Mouse (Mus musculus): ENCODE results near the gene Alkbh7. TPM values are rescaled to one million over a fixed set of nuclear protein-coding genes. Genes with fewer than 3 reads are reported as not detected.

The Alkbh7 gene
- polyA plus RNA-seq, 1 experiment from 2014 or later = 43.7 TPM

DNA sequence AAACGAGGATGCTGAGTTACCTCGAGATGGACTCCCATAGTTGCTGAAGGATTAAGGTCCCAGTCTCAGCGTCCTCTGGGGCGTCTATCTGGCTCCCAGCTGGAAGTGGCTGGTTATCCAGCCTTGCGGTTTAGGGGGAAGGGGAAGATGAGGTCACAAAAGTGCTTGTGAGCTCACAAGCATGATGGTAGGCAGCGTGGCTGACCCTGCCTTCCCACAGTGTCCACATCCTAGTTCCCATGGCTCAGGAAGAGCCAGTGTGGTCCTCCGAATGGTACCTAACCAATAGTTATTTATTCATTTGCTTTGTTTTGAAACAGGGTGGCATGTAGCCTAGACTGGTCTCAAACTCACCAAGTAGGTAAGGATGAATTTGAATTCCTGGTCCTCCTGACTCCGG lies 44.4 kb downstream of the Alkbh7 start, which contains the start of gene Slc25a41:
Gene Slc25a41 (minus strand): TSS at position 101 of the 400 bp plus-strand sequence.
- Histone ChIP-seq H3K9ac (ENCODE audit: low read depth, low read length) (no peak within 1 kb of the TSS), H3K4me3 (ENCODE audit: low read length) (no peak within 1 kb of the TSS), H3K4me2 (ENCODE audit: low read depth, low read length) (no peak within 1 kb of the TSS), H3K4me1 (ENCODE audit: control insufficient read depth, insufficient read depth, low read length) (peaks cover 2% of the 10 kb centered on the region; the same call in 1 of the 2 replicates), H3K27ac (ENCODE audit: low read length) (no peak within 1 kb of the TSS), H3K27me3 (replicated peaks; ENCODE audit: control insufficient read depth, insufficient read depth, low read length) (no peaks in the 10 kb centered on the region; the same call in 1 of the 2 replicates), H3K9me3 (ENCODE audit: control insufficient read depth, low read length) (no peaks in the 10 kb centered on the region), H3K36me3 (ENCODE audit: control insufficient read depth, insufficient read depth, low read length) (no peaks in the 10 kb centered on the region)
- ATAC-seq = no peak
- 74% methylated on average over 8 of the region's 8 CpGs for WGBS

DNA sequence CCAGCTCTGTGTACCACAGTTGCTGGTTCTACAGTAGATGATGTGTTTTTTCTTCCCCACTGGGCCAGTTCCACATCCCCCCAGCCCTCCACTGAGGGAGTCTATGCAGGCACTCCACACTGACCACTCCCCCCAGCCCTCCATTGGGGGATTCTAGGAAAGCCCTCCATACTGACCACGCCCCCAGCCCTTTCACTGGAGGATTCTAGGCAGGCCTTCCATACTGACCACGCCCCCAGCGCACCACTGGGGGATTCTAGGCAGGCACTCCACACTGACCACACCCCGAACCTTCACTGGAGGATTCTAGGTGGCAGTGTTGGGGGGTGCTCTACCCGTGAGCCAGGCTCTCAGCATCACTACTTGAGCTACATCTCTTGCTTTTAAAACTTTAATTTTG lies 50.3 kb downstream of the Alkbh7 start:
- Histone ChIP-seq H3K36me3 (ENCODE audit: control insufficient read depth, insufficient read depth, low read length) (peaks cover 3% of the 10 kb centered on the region; the same call in 1 of the 2 replicates), H3K4me2 (ENCODE audit: low read depth, low read length) (no peak overlapping the region), H3K9me3 (ENCODE audit: control insufficient read depth, low read length) (no peaks in the 10 kb centered on the region), H3K27me3 (replicated peaks; ENCODE audit: control insufficient read depth, insufficient read depth, low read length) (no peaks in the 10 kb centered on the region), H3K9ac (ENCODE audit: low read depth, low read length) (no peak overlapping the region), H3K27ac (ENCODE audit: low read length) (no peak overlapping the region), H3K4me1 (ENCODE audit: control insufficient read depth, insufficient read depth, low read length) (no peaks in the 10 kb centered on the region), H3K4me3 (ENCODE audit: low read length) (no peak overlapping the region)
- 0 out of 2 replicates have a peak, but pooled peaks have one; percentile 9 for ATAC-seq
- 51% methylated on average over 5 of the region's 5 CpGs for WGBS

- WGBS = 93% methylated on average over 3 of the region's 3 CpGs
- Histone ChIP-seq H3K9ac (ENCODE audit: low read depth, low read length) (no peak overlapping the region), H3K36me3 (ENCODE audit: control insufficient read depth, insufficient read depth, low read length) (peaks cover 6% of the 10 kb centered on the region; the same call in 1 of the 2 replicates), H3K4me2 (ENCODE audit: low read depth, low read length) (no peak overlapping the region), H3K27me3 (replicated peaks; ENCODE audit: control insufficient read depth, insufficient read depth, low read length) (no peaks in the 10 kb centered on the region), H3K4me1 (ENCODE audit: control insufficient read depth, insufficient read depth, low read length) (no peaks in the 10 kb centered on the region), H3K9me3 (ENCODE audit: control insufficient read depth, low read length) (no peaks in the 10 kb centered on the region), H3K27ac (ENCODE audit: low read length) (no peak overlapping the region), H3K4me3 (ENCODE audit: low read length) (no peak overlapping the region)
- ATAC-seq = no peak
Observed at GRCm38 (mm10) chr17:57048816-57049215, 51.7 kb downstream of the Alkbh7 start.

Other genes with a start within 250 kb of the Alkbh7 start
- gene Nrtn, start 239.8 kb upstream of the Alkbh7 start, polyA plus RNA-seq (2015; fragmentation: Nextera tagmentation; extraction: Ambion mirVana) = 7.0 and 7.9 TPM in 2 replicates
- gene Dus3l, start 232.6 kb upstream of the Alkbh7 start, polyA plus RNA-seq (2015; fragmentation: Nextera tagmentation; extraction: Ambion mirVana) = 37.6 and 40.0 TPM in 2 replicates
- 0.84 and 1.6 TPM in 2 replicates for gene Prr22, start 227.1 kb upstream of the Alkbh7 start, polyA plus RNA-seq (2015; fragmentation: Nextera tagmentation; extraction: Ambion mirVana)
- gene Rfx2, start 166.3 kb upstream of the Alkbh7 start, polyA plus RNA-seq (2015; fragmentation: Nextera tagmentation; extraction: Ambion mirVana) = 2.5 and 3.4 TPM in 2 replicates
- gene Acsbg2, start 122.9 kb upstream of the Alkbh7 start, polyA plus RNA-seq (2015; fragmentation: Nextera tagmentation; extraction: Ambion mirVana) = not detected in 2 replicates
- gene 1700061G19Rik, start 121.9 kb upstream of the Alkbh7 start, polyA plus RNA-seq (2015; fragmentation: Nextera tagmentation; extraction: Ambion mirVana) = 0.12 and 0.17 TPM in 2 replicates
- gene Mllt1, start 61.9 kb upstream of the Alkbh7 start, polyA plus RNA-seq (2015; fragmentation: Nextera tagmentation; extraction: Ambion mirVana) = 22.6 and 26.2 TPM in 2 replicates
- gene Acer1, start 15.2 kb upstream of the Alkbh7 start, polyA plus RNA-seq (2015; fragmentation: Nextera tagmentation; extraction: Ambion mirVana) = 0.65 and 0.88 TPM in 2 replicates
- 157 and 174 TPM in 2 replicates for gene Clpp, start 7.0 kb upstream of the Alkbh7 start, polyA plus RNA-seq (2015; fragmentation: Nextera tagmentation; extraction: Ambion mirVana)
- gene Pspn, start 2.7 kb downstream of the Alkbh7 start, polyA plus RNA-seq (2015; fragmentation: Nextera tagmentation; extraction: Ambion mirVana) = 0.44 TPM in 1 of 2 replicates, not detected in the other
- gene Gtf2f1, start 13.9 kb downstream of the Alkbh7 start, polyA plus RNA-seq (2015; fragmentation: Nextera tagmentation; extraction: Ambion mirVana) = 57.9 and 60.9 TPM in 2 replicates
- gene Gm17949, start 14.1 kb downstream of the Alkbh7 start, polyA plus RNA-seq (2015; fragmentation: Nextera tagmentation; extraction: Ambion mirVana) = 0.37 and 0.58 TPM in 2 replicates
- gene Khsrp, start 34.2 kb downstream of the Alkbh7 start, polyA plus RNA-seq (2015; fragmentation: Nextera tagmentation; extraction: Ambion mirVana) = 15.7 and 16.7 TPM in 2 replicates
- gene Slc25a41, start 44.3 kb downstream of the Alkbh7 start, polyA plus RNA-seq (2015; fragmentation: Nextera tagmentation; extraction: Ambion mirVana) = not detected in 2 replicates
- 113 TPM in 2 replicates for gene Crb3, start 61.8 kb downstream of the Alkbh7 start, polyA plus RNA-seq (2015; fragmentation: Nextera tagmentation; extraction: Ambion mirVana)
- 5.7 and 6.7 TPM in 2 replicates for gene Slc25a23, start 62.5 kb downstream of the Alkbh7 start, polyA plus RNA-seq (2015; fragmentation: Nextera tagmentation; extraction: Ambion mirVana)
- 7.4 and 8.1 TPM in 2 replicates for gene Dennd1c, start 81.2 kb downstream of the Alkbh7 start, polyA plus RNA-seq (2015; fragmentation: Nextera tagmentation; extraction: Ambion mirVana)
- 20.3 and 22.6 TPM in 2 replicates for gene Tubb4a, start 90.4 kb downstream of the Alkbh7 start, polyA plus RNA-seq (2015; fragmentation: Nextera tagmentation; extraction: Ambion mirVana)
- gene Tnfsf9, start 108.0 kb downstream of the Alkbh7 start, polyA plus RNA-seq (2015; fragmentation: Nextera tagmentation; extraction: Ambion mirVana) = 6.0 and 6.2 TPM in 2 replicates
- not detected in 2 replicates for gene Cd70, start 152.4 kb downstream of the Alkbh7 start, polyA plus RNA-seq (2015; fragmentation: Nextera tagmentation; extraction: Ambion mirVana)
- gene Tnfsf14, start 196.8 kb downstream of the Alkbh7 start, polyA plus RNA-seq (2015; fragmentation: Nextera tagmentation; extraction: Ambion mirVana) = 0.21 and 0.43 TPM in 2 replicates
- gene C3, start 230.8 kb downstream of the Alkbh7 start, polyA plus RNA-seq (2015; fragmentation: Nextera tagmentation; extraction: Ambion mirVana) = 5.0 and 8.2 TPM in 2 replicates

Data from intestine, embryonic 16.5 days (tissue).